Mouse (Mus musculus): ENCODE data around the gene Alkbh3.

Alkbh3 gene

DNA sequence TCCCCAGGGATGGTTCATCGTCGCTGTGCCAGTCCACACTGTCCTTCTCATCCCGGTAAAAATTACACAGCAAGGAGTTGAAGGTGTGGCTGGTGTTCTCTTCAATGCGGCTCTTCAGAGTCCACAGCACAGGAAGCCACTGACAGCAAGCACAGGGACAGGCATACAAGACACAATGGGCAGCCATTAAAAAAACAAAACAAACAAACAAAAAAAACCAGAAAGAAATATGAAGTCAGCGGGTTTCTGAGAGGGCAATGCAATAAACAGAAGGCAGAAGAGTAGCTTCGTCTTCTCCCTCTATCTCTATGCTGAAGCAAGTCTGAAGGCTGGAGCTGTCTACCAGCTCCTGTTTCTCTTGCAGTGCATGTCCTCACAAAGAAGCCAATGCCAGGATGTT, 14.4 kb downstream of the Alkbh3 start, which contains the start of gene Gm27027:
TSS of gene Gm27027 (minus strand) at position 101 of the 400 bp plus-strand sequence.
- DNase-seq (ENCODE audit: extremely low read depth, low read depth, low spot score) = no peak

DNA sequence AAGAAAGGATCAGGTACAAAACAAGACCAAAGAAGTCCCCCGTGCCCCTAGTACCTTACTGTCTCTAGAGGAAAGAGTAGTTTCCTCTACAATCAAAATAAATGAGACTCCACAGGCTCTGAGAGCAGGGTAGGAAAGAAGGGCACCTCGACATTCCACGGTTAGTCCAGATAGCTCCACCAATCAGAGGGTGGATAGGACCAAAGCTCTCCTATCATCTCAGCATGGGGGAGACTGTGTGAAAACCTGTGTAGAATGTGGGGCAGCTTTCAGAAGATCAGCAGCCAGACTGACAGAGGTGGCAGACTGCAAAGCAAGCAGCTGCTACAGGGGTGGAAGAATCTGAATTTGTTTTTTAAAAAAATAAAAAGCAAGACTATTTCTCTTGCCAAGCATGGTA, 17.8 kb downstream of the Alkbh3 start:
- no peak for DNase-seq (ENCODE audit: extremely low read depth, low read depth, low spot score)

DNA sequence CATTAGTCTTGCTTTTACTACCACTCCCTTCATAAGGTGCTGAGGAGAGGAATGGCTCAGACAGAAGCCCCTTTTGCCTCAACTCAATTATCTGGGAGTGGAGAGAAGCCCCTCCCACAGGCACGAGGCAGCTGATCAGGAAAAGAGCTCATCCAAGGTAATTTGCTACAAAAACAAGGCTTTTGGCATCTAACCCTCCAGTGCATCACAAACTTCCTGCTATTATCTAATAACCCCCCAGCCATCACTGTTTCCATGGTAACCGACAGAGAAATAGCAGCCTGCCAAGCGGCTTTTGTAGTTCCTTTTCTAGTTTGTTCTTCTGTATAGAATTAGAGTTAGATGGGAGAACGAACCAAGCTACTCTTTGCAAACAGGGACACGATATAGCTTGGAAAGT, 18.3 kb downstream of the Alkbh3 start:
- DNase-seq (ENCODE audit: extremely low read depth, low read depth, low spot score) = no peak

DNA sequence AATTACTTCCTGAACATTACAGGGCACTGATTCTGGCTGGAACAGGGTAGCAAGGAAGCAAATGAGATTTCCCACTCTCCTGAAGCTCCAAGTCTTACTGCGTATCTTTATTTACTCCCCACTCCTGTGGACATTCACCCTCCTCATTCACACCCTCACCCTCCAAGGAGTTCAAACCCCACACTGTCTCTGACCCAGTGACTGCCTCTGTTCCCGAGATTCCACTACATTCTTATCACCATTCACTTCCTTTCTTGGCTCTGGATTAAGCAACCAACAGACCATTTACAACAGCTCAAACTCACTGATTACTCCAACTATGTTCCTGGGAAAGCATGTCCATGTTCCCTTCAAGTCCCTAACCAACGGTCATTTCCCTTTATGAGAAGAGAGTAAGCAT, 19.3 kb downstream of the Alkbh3 start:
- no peak for DNase-seq (ENCODE audit: extremely low read depth, low read depth, low spot score)

DNA sequence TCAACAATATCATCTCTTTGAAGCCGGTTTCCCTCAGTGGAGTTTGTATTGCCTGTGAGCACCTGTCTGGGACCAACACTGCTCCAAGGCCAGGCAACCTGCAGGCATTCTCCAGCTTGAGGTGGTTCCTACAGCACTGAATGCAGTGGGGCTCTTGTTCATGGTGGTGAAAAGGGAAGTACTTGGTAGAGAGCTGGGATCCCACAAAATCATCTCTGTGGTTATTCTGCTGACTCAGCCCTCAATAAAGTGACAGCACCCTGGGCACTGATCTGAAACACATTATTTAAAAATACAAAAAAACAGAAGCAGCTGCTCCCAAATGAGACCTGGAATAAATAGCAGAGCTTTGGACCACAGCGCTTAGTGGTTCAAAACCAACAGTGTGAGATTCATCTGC, 22.2 kb downstream of the Alkbh3 start:
- no peak for DNase-seq (ENCODE audit: extremely low read depth, low read depth, low spot score)

DNA sequence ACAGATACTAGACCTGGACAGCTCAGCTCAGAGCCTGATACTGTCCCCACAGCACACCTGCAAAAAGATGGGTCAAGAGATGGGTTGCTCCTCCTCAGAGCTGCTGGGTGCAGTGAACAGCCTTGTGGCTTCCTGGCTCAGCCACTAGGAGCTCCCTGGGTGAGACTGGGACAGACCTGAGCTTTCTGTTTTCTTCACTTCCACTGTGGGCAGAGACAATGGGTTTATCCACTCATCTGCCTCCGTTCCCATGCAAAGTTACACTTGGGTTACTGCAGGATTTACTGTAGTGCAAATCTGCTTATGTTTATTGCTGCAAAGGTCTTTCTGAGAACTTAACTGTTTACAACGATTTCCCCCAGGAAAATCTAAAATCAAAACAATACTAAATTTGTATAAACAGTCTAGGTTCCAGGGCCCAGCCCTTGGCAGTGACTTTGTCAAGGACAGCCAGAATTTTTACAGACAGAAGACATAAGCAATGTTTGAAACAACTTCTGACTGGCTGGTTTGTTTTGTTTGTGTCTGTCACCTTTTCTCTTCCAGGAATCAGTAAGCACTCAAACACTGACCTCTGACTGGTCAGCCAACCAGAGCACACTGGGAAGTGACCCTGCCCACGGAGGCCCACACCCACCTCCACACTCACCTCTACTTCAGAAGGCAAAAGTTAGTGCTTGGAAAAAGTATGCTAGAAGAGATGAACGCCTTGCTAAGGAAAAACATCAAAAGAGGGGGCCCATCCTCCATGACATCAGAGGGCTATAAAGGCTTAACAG, 28.0 kb downstream of the Alkbh3 start:
- DNase-seq (ENCODE audit: extremely low read depth, low read depth, low spot score) = no peak

DNA sequence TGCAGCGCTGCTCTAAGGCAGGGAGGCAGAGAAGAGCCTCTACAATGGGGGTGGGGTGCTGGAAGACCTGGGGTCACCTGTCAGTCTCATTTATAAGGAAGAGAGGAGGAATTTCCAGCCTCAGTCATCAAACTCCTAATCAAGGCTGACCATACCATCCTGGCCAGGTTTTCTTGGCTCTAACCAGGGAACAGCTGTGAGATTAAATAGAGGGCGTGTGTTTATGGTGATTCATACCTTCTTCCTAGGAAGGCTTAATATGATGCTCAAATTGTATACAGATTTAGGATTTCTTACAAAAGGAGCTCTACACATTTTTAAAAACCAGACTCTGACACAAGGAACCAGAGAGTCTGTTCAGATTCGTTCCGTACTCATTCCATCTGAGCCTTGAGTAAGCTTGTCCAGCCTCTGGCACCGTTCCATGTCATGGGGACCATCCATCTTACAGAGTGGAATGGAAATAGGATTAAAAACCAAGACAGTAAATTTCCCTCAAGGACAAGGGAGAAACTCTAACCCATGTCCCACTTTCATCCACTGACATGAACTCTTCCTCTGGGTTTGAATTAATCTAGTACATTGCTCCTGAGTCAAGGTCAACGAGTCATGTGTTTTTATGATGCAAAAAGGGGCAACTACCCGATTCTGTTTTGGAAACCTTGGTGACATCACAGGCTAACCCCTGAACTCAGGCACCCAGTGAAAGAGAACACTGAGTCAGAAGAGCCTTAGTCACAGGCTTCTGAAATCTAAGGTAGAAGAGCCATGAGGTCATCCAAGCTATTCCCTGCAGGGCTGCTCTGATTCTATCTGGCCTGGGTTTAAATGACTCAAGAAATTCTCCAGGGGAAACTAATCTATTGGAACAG, 31.1 kb downstream of the Alkbh3 start:
- no peak for DNase-seq (ENCODE audit: extremely low read depth, low read depth, low spot score)

DNA sequence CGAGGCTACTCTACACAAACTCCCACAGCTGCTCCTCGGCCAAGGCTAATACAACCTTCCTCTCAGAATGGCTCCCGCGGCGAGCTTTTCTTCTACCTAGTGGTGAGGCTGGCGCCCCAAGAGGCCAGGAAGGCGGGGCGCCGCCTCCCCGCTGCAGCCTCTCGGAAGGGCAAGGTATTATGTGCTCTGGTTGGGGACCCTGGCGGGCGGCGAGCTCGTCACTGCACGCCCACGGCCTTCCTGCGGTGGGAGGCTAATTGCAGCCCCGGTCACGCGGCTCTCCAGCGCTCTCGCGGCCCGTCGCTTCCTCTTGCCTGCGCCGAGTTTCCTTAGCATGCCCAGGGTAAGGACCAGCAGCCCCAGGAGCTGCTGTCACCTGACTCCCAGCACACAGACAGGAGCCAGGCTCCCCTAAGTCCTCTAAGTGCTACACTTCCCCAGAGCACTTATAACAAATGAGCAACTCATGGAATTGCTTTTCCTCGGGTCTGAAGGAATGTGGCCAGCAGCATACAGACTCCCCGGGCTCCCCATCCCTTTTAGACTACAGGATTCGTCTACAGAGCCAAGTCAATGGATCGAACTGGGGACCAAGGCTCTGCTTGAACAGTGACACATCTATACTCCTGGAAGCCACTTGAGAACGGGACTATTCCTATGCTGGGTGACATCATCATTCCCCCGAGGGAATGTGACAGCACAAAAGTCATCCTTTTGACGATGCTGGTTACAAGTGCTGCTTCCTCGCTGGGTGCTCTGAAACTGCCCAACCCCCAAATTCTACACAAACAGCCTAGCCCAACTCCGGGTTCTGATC, 34.0 kb downstream of the Alkbh3 start:
- DNase-seq (ENCODE audit: extremely low read depth, low read depth, low spot score) = no peak

DNA sequence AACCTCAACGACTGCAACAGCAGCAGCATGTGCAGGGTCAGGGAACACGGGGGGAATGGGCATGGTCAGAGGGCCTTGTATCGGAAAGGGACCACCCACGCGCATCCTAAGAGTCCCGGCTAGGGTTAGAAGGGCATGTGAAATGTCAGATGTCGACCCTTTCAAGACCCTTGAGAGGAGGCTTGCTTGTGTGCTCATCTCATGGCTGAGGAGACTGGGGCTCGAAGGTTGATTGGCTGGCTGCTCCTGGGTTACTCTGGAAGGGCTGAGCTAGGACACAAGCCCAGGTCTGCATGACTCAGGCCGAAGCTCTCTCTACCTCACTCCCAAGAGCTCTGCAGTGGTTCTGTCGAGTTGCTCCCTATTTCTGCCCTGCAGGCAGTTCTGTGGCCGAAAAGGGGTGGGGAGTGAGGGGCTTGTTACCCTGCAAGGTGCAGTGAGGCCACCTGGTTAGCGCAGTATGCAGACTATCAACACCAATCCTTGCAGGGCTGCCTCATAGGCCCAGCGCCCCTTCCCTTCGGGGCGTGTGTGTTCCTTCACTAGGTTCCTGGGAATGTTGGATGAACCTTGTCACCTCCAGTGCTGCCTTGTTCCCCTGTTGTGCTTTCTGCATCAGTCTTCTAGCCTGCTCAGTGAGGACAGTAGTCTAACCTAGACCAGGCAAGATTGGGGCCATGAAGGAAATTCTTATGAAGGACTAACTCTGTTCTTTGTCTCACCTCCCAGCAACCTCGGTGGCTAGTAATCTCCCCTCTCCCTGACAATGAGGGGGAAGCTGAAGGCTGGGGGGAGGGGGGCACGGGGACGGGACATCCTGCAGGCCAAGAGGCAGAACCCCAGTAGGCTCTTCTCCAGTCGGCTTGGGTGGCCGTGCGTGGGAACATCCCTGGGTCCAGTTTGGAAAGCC, 34.8 kb downstream of the Alkbh3 start:
- DNase-seq (ENCODE audit: extremely low read depth, low read depth, low spot score) = no peak

DNA sequence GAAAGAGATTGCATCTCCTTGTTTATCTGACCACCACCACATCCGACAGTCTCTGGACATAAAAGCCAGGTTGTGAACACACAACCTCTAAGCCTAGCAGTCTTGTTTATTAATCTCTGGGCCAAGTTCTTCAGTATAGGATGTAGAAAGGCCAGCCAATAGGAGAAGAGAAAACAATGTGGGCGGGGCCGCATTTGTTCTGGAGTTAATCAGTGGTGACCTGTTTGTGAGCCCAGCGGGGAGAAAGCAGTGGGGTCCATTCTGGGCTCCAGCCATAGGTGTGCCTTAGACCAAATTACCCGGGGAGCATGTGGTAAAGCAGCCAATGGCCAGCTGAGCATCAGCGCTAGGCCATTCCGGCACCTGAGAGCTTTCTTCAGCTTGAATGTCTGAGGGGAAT, 35.6 kb downstream of the Alkbh3 start:
- no peak for DNase-seq (ENCODE audit: extremely low read depth, low read depth, low spot score)

DNA sequence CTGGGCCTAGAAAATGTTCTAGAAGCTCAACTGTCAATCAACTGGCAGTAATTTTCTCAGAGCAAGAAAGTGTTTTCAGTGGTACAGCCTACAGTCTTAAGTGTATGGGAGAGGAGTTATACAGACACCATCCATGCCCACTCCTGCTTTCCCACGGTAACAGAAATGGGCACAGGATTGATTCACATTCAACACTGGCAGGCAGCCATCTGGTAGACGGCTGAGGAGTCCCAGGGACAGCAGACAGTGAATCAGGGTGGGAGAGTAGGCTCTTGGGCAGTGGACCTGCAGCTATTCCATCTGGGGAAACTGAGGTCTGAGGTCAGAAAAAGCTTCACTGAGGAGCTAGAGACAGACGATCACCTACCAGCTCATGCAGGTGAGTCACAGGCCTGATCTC, 39.0 kb downstream of the Alkbh3 start:
- DNase-seq (ENCODE audit: extremely low read depth, low read depth, low spot score) = no peak

DNA sequence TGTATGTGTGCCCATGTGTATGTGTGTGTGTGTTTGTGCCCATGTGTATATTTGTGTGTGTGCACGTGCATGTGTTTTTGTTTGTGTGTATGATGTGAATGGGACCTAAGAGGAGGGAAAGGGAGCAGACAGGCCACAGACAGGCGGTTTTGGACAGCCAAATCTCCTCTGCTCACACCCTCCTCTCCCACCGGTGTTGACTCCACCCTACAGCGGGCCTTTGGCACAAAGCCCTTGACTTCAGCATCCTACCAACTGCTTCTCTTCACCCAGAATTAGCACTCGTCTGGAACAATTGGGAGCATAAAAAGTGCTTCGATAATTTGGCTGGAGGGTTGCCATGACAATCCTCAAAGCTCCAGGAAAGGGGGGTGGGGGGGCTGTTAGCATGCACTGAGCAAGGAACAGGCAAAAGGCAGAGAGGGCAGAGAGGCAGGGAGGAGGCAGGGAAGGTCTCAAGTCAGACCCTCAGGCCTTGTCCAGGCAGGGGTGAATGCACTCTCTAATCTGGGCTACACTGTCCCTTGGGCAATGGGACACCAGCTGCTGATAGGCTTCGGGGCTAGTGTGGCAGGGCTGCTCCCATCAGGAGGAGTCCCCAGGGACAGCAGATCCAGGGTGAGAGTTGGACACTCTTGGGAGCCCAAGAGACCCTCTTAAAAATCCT, 46.0 kb downstream of the Alkbh3 start:
- DNase-seq (ENCODE audit: extremely low read depth, low read depth, low spot score) = no peak

DNA sequence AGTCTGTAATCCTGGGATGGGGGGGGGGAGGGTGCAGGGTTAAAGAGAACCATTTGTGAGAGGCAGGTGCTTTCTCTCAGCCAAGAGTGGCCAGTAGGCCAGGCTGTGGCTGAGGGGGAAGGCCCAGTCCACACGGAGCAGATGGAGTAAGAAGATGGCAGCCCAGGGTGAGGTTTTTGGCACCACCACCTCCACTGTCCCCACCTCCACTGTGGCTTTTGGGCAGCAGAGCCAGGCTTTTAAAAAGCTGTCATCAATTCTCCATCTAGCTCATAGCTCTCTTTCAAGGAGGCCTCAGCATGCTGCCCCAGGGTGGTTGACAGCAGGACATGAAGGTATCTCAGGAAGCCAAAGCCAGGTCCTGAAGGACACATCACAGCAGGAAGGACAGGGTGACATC, 46.8 kb downstream of the Alkbh3 start:
- DNase-seq (ENCODE audit: extremely low read depth, low read depth, low spot score) = no peak

DNA sequence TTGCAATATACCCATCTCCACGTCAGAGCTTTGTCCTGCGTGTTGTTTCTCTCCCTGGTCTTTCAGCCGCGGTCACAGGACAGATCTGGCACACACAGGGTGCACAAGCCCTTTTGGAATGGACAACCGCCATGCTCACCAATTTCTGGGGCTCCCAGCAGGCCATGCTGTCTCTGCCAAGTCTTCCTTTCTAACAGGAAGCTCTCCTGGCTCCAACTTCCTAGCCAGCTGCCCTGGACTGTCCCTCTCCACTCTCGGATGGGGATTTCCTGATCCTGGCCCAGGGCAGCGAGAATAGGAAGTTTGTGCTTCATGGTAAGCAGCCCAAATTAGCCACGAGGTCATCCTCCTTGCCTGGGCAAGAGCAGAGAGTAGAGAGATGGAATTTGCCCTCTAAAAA, 48.9 kb downstream of the Alkbh3 start:
- no peak for DNase-seq (ENCODE audit: extremely low read depth, low read depth, low spot score)

DNA sequence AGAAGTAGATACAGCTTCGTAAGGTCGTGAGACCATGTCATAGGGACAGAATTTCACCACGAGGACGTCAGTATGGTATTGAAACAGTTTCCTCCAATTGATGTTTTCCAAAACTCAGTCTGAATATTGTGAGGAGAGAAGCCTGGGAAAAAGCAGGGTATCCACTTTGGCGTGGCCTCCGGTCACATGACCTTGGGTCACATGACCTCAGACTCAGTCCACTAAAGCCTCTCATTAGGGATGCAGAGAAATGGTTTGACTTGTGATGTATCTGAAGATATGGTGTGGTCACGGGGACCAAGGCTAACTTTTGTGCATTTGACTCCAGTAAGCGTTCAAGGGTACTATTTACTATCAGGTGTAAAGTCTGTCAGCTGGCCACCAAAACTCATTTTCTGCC, 51.3 kb downstream of the Alkbh3 start:
- no peak for DNase-seq (ENCODE audit: extremely low read depth, low read depth, low spot score)

DNA sequence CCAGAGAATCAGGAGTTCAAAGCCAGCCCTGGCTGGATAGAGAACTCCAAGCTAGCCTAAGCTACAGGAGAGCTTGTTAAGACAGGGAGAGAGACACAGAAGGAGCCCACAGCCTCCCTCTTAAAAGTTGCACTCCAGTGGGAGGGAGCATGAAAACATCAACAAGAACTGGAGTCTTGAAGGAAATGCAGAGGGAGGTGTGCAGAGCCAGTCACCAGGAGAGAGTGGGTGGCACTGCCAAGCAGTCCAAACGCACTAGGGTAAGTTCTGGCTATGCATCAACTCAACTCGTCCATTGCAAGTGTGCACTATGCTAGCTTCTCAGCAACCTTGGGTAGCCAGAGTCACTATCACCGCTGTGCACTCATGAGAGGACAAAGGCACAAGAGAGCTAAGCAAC, 52.4 kb downstream of the Alkbh3 start:
- no peak for DNase-seq (ENCODE audit: extremely low read depth, low read depth, low spot score)

DNA sequence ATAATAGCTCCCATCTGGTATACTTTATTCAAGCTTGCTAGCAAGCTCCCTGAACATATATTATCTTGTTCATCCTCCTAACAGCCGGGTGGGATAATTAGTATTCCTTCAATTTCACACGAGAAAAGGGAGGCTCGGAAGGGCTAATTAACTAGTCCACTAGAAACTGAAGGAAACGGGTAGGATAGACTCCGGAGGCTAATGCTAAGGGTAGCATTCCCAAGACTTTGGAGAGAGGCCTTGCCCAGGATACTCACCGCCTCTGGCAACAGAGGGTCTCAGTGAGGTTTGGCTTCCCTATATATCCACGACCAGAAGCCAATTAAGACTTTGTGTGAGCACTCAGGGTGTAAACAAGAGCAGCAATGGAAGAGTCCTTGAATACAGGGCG, 52.8 kb downstream of the Alkbh3 start:
- DNase-seq (ENCODE audit: extremely low read depth, low read depth, low spot score) = no peak

DNA sequence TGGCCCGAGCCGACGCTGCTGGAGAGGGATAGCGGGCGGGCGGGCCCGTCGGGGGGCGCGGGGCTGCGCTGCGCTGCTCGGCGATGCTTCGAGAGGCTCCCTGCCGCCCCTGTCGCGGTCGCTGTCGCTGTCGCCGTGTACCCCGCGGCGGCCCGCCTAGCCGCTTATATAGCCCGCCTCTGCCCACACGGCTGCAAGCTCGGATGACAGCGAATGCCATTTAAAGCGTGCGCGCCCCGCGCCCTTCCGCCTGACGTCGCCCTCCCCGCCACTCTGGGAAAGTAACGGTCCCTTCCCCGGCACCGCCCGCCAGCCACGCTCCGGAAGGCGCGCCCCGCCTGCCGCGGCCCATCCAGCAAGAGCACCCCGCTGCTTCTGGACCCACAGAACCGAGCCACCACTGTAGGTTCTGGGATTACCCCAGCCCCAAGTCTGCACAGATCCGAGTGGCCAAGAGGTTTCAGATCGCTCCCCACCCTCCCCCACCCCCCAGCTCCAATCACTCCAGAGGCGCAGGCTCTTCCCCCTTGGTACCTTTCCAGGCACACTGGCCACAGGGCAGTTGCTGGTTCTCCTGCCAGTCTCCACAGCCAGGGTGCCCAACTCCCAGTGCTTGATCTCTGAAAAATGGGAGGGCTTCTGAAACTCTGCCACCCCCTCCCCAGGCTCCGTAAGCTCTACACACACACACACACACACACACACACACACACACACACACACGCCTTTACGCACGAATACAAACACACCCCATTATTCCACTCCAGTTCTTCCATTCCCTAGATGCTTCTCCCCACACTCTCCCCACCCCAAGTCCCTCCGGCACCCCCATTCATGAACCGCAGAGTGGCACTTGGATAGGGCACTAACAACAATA, 53.5 kb downstream of the Alkbh3 start, which contains the start of gene Gm13889:
TSS of gene Gm13889 (minus strand) at position 294 of the 877 bp plus-strand sequence.
- no peak for DNase-seq (ENCODE audit: extremely low read depth, low read depth, low spot score)

DNA sequence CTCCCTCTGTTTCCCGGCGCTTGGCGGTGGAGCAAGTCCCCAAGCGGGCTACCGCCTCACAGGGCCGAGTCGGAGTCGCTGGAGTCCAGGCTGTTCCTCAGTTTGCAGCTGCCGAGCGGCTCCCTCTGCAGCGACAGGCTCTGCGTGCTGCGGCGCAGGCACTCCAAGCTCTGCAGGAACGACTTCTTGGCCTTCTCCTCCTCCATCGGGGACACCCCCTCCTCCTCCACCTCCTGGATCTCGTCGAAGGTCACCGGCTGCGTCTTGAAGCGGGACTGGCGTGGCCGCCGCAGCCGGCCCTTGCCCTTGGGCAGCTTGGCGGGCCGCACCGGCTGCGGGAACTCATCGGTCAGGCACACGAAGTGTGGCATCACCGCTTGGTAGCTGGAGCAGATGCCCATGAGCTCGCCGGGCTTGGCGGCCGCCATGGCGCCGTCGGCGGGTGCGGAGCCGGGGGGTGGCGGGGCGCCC, 54.2 kb downstream of the Alkbh3 start:
- no peak for DNase-seq (ENCODE audit: extremely low read depth, low read depth, low spot score)

All from fat pad, adult 2 months (tissue).